Mouse (Mus musculus): ENCODE results near the gene Zc3h12c.

Gene Zc3h12c

GRCm38 (mm10) chr9:52167863-52168685 lies at the start of gene Zc3h12c:
TSS of gene Zc3h12c (minus strand) at chr9:52168572.
- in situ Hi-C loops (cut with MboI, MseI): no loop called here

GRCm38 (mm10) chr9:52217636-52218035 lies 49.3 kb upstream of the Zc3h12c start:
- in situ Hi-C loops (cut with MboI, MseI): no loop called here

GRCm38 (mm10) chr9:52215291-52215690 lies 46.9 kb upstream of the Zc3h12c start:
- in situ Hi-C loops (cut with MboI, MseI): no loop called here

GRCm38 (mm10) chr9:52212416-52212815 lies 44.0 kb upstream of the Zc3h12c start:
- in situ Hi-C loops (cut with MboI, MseI): no loop called here

- in situ Hi-C loops (cut with MboI, MseI): no loop called here
Observed at GRCm38 (mm10) chr9:52208510-52209030, 40.2 kb upstream of the Zc3h12c start.

- in situ Hi-C loops (cut with MboI, MseI): no loop called here
Observed at GRCm38 (mm10) chr9:52203189-52203588, 34.8 kb upstream of the Zc3h12c start.

GRCm38 (mm10) chr9:52200271-52200670 lies 31.9 kb upstream of the Zc3h12c start:
- in situ Hi-C loops (cut with MboI, MseI): no loop called here

- in situ Hi-C loops (cut with MboI, MseI): no loop called here
Observed at GRCm38 (mm10) chr9:52195853-52196252, 27.5 kb upstream of the Zc3h12c start.

GRCm38 (mm10) chr9:52193851-52194250 lies 25.5 kb upstream of the Zc3h12c start:
- in situ Hi-C loops (cut with MboI, MseI): no loop called here

GRCm38 (mm10) chr9:52190907-52191306 lies 22.5 kb upstream of the Zc3h12c start:
- in situ Hi-C loops (cut with MboI, MseI): no loop called here

- in situ Hi-C loops (cut with MboI, MseI): no loop called here
Observed at GRCm38 (mm10) chr9:52188106-52188505, 19.7 kb upstream of the Zc3h12c start.

GRCm38 (mm10) chr9:52186296-52186941 lies 18.0 kb upstream of the Zc3h12c start:
- in situ Hi-C loops (cut with MboI, MseI): no loop called here

- in situ Hi-C loops (cut with MboI, MseI): no loop called here
Observed at GRCm38 (mm10) chr9:52181419-52181818, 13.0 kb upstream of the Zc3h12c start.

GRCm38 (mm10) chr9:52180851-52181250 lies 12.5 kb upstream of the Zc3h12c start:
- in situ Hi-C loops (cut with MboI, MseI): no loop called here

- in situ Hi-C loops (cut with MboI, MseI): no loop called here
Observed at GRCm38 (mm10) chr9:52175257-52175859, 7.0 kb upstream of the Zc3h12c start.

- in situ Hi-C loops (cut with MboI, MseI): no loop called here
Observed at GRCm38 (mm10) chr9:52174671-52175111, 6.3 kb upstream of the Zc3h12c start.

- in situ Hi-C loops (cut with MboI, MseI): no loop called here
Observed at GRCm38 (mm10) chr9:52173937-52174336, 5.6 kb upstream of the Zc3h12c start.

GRCm38 (mm10) chr9:52172550-52172949 lies 4.2 kb upstream of the Zc3h12c start:
- in situ Hi-C loops (cut with MboI, MseI): no loop called here

GRCm38 (mm10) chr9:52170671-52171070 lies 2.3 kb upstream of the Zc3h12c start:
- in situ Hi-C loops (cut with MboI, MseI): no loop called here

GRCm38 (mm10) chr9:52170131-52170530 lies 1.8 kb upstream of the Zc3h12c start:
- in situ Hi-C loops (cut with MboI, MseI): no loop called here

GRCm38 (mm10) chr9:52168686-52169270 lies 406 bp upstream of the Zc3h12c start:
- in situ Hi-C loops (cut with MboI, MseI): no loop called here

GRCm38 (mm10) chr9:52167506-52167862 lies 888 bp downstream of the Zc3h12c start:
- in situ Hi-C loops (cut with MboI, MseI): no loop called here
